ENCODE assay signal across 8 mouse cellular contexts in the genomic region with DNA sequence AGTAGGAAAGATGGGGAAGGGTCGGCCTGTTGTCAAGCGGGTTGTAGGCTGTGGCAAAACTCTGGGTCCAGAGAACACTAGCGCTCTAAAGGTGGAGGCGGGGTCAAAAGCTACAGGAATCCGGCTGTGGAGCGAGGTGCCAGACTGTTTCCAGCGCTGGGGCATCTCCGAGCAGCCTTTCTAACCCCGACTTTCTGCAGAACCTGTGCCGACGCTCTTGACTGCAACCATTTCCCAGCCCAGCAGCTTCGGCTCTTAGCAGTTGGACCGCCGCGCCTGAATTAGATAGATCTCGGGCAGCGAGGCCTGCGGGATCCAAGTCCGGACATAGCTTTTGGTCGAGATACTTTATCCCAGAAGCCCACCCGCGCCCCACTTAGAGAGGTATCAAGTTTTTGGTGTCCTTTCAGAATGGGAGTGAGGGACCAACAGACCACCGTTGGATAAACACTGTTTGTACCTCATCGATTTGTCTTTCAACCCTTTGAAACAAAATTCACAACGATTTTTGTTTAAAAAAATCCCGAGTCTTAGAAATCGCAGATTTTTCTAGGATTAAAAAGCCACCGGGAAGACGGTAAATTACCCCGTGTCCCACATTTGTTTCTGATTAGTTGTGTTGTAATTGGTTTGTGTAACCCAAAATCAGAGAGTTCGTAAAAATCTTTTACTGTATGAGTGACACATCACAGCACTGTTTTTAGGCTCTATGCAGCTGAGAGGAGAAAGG. TPM values are rescaled to one million over a fixed set of nuclear protein-coding genes. Genes with fewer than 3 reads are reported as not detected.
A peak's percentile ranks its signal among the peaks of the same experiment; 100 is the strongest.
DNase-seq lines count a peak whose midpoint lies in the region; ATAC-seq lines count a peak whose summit lies in the region.

No protein-coding gene starts in this region.

- H3K27ac ChIP-seq in kidney, embryonic 14.5 days (ENCODE audit: low read depth, low read length): no peak overlapping the region
- no peak overlapping the region for H3K27ac ChIP-seq in neural tube, embryonic 14.5 days (ENCODE audit: low read depth, low read length)

- no peak for ATAC-seq in CD4-positive, CD25-positive, alpha-beta regulatory T cell, adult 4 months
- no peak for ATAC-seq in kidney, embryonic 14.5 days (ENCODE audit: low FRiP score, low TSS enrichment)
- no peak for ATAC-seq in neural tube, embryonic 14.5 days (ENCODE audit: low read depth)

- DNase-seq in CD4-positive, CD25-positive, alpha-beta regulatory T cell, adult 2 months (ENCODE audit: low read depth, low spot score): peak; percentile 42
- DNase-seq in thymus, postnatal 4 days: peak; percentile 31
- DNase-seq in thymus, postnatal 25 days: no peak
- DNase-seq in lung, adult 18-20 months: no peak
- no peak for DNase-seq in left cerebral cortex, adult 9 months (ENCODE audit: low spot score in 2 of 2)

- H3K36me3 ChIP-seq in kidney, embryonic 14.5 days (ENCODE audit: control insufficient read depth, insufficient read depth, low read length): no peaks in the 10 kb centered on the region
- no peaks in the 10 kb centered on the region for H3K36me3 ChIP-seq in neural tube, embryonic 14.5 days (ENCODE audit: control insufficient read depth, insufficient read depth, low read length)

- peaks cover 21% of the 10 kb centered on the region for H3K4me1 ChIP-seq in kidney, embryonic 14.5 days (ENCODE audit: control insufficient read depth, insufficient read depth, low read length)
- peaks cover 6% of the 10 kb centered on the region; the same call in 1 of the 2 replicates for H3K4me1 ChIP-seq in neural tube, embryonic 14.5 days (ENCODE audit: control insufficient read depth, insufficient read depth, low read length)

- H3K4me2 ChIP-seq in kidney, embryonic 14.5 days (replicated peaks; ENCODE audit: low read depth, low read length): peak overlapping the region; percentile 79
- peak overlapping the region; percentile 55; the same call in 1 of the 2 replicates for H3K4me2 ChIP-seq in neural tube, embryonic 14.5 days (ENCODE audit: low read depth, low read length)

- no peaks in the 10 kb centered on the region for H3K9me3 ChIP-seq in kidney, embryonic 14.5 days (ENCODE audit: control insufficient read depth, low read length)
- H3K9me3 ChIP-seq in neural tube, embryonic 14.5 days (ENCODE audit: control insufficient read depth, low read length): no peaks in the 10 kb centered on the region

- peak overlapping the region; percentile 47 for H3K4me3 ChIP-seq in kidney, embryonic 14.5 days (ENCODE audit: low read length)
- 0 out of 2 replicates have a peak overlapping the region, but pooled peaks have one; percentile 31 for H3K4me3 ChIP-seq in neural tube, embryonic 14.5 days (ENCODE audit: low read depth, low read length)

- 2% methylated on average over 31 of the region's 31 CpGs for WGBS in kidney, embryonic 14.5 days
- 2% methylated on average over 31 of the region's 31 CpGs for WGBS in neural tube, embryonic 14.5 days

- H3K27me3 ChIP-seq in kidney, embryonic 14.5 days (ENCODE audit: control insufficient read depth, insufficient read depth, low read length): peaks cover 76% of the 10 kb centered on the region
- peaks cover 42% of the 10 kb centered on the region for H3K27me3 ChIP-seq in neural tube, embryonic 14.5 days (ENCODE audit: control insufficient read depth, insufficient read depth, low read length)

- no peak overlapping the region for H3K9ac ChIP-seq in kidney, embryonic 14.5 days (ENCODE audit: low read depth, low read length)
- 0 out of 2 replicates have a peak overlapping the region, but pooled peaks have one; percentile 4 for H3K9ac ChIP-seq in neural tube, embryonic 14.5 days (replicated peaks; ENCODE audit: low read depth, low read length)

RNA-seq across cellular contexts. Expression of a gene that starts 1.4 kb away (rescaled TPM):
- not detected for polyA plus RNA-seq in CD4-positive, CD25-positive, alpha-beta regulatory T cell, adult 4 months (2017; shearing (Covaris generic))
- polyA plus RNA-seq in kidney, embryonic 14.5 days (2014; fragmentation: Nextera tagmentation; extraction: Ambion mirVana): not detected in 2 replicates
- 4.2 and 31.9 TPM in 2 replicates for polyA plus RNA-seq in neural tube, embryonic 14.5 days (2014; fragmentation: Nextera tagmentation; extraction: Ambion mirVana)

RNA-seq across cellular contexts. Expression of a gene that starts 27.8 kb away (rescaled TPM):
- 100 to 1,000 TPM; 126 to 138 TPM for polyA plus RNA-seq in CD4-positive, CD25-positive, alpha-beta regulatory T cell, adult 4 months (2017; shearing (Covaris generic))
- polyA plus RNA-seq in kidney, embryonic 14.5 days (2014; fragmentation: Nextera tagmentation; extraction: Ambion mirVana): 189 and 190 TPM in 2 replicates
- polyA plus RNA-seq in neural tube, embryonic 14.5 days (2014; fragmentation: Nextera tagmentation; extraction: Ambion mirVana): 83.7 and 103 TPM in 2 replicates

Comparison
In these comparisons a context has a peak if more than half of its experiments do, and no peak if none do; other contexts are left out.
1. DNase-seq: peak in CD4-positive, CD25-positive, alpha-beta regulatory T cell, adult 2 months (single experiment) and thymus, postnatal 4 days (single experiment); none in thymus, postnatal 25 days (single experiment), lung, adult 18-20 months (0 of 2) and left cerebral cortex, adult 9 months (0 of 2).